Mouse (Mus musculus) left cerebral cortex, adult 11 months (tissue): Measurements from ENCODE around the gene Rgs3.

ENCODE experiments used
- DNase-seq: peaks from one replicate; pipeline ENCODE4 v3.0.0; 2022; ENCODE audit warnings: low spot score

Rgs3 gene

GRCm38 (mm10) chr4:62659861-62660553, 100.4 kb downstream of the Rgs3 start:
- no peak for DNase-seq

GRCm38 (mm10) chr4:62660554-62660864, 100.9 kb downstream of the Rgs3 start:
- no peak for DNase-seq

- DNase-seq: no peak
Measured at GRCm38 (mm10) chr4:62661311-62661849, 101.7 kb downstream of the Rgs3 start.

GRCm38 (mm10) chr4:62663348-62663747, 103.7 kb downstream of the Rgs3 start:
- no peak for DNase-seq

- DNase-seq: no peak
Measured at GRCm38 (mm10) chr4:62665842-62666241, 106.2 kb downstream of the Rgs3 start.

GRCm38 (mm10) chr4:62668666-62669065, 109.0 kb downstream of the Rgs3 start:
- no peak for DNase-seq

GRCm38 (mm10) chr4:62669094-62670071, 109.7 kb downstream of the Rgs3 start:
- no peak for DNase-seq

GRCm38 (mm10) chr4:62673531-62674030, 113.9 kb downstream of the Rgs3 start:
- DNase-seq: no peak

GRCm38 (mm10) chr4:62674031-62674995, 114.7 kb downstream of the Rgs3 start:
- DNase-seq: no peak

- no peak for DNase-seq
Measured at GRCm38 (mm10) chr4:62675394-62675793, 115.7 kb downstream of the Rgs3 start.

- no peak for DNase-seq
Measured at GRCm38 (mm10) chr4:62677047-62677737, 117.5 kb downstream of the Rgs3 start.

- no peak for DNase-seq
Measured at GRCm38 (mm10) chr4:62679157-62679556, 119.5 kb downstream of the Rgs3 start.

- no peak for DNase-seq
Measured at GRCm38 (mm10) chr4:62681467-62681866, 121.8 kb downstream of the Rgs3 start.

GRCm38 (mm10) chr4:62682371-62682770, 122.7 kb downstream of the Rgs3 start:
- no peak for DNase-seq

GRCm38 (mm10) chr4:62683148-62683547, 123.5 kb downstream of the Rgs3 start:
- DNase-seq: no peak

GRCm38 (mm10) chr4:62684351-62684750, 124.7 kb downstream of the Rgs3 start:
- DNase-seq: no peak

- DNase-seq: no peak
Measured at GRCm38 (mm10) chr4:62685268-62685667, 125.6 kb downstream of the Rgs3 start.

- no peak for DNase-seq
Measured at GRCm38 (mm10) chr4:62686769-62687168, 127.1 kb downstream of the Rgs3 start.

GRCm38 (mm10) chr4:62688142-62688541, 128.5 kb downstream of the Rgs3 start:
- DNase-seq: no peak

GRCm38 (mm10) chr4:62690997-62691396, 131.3 kb downstream of the Rgs3 start:
- DNase-seq: no peak

- DNase-seq: no peak
Measured at GRCm38 (mm10) chr4:62691625-62692024, 132.0 kb downstream of the Rgs3 start.
